Mouse (Mus musculus): ENCODE data around the gene Cacna2d2.

The Cacna2d2 gene

GRCm38 (mm10) chr9:107400666-107401285 is 1.4 kb downstream of the Cacna2d2 start:
- in situ Hi-C loops (cut with MseI, MboI), result no loop called here

- in situ Hi-C loops (cut with MseI, MboI), result no loop called here
Observed at GRCm38 (mm10) chr9:107403116-107403515, 3.7 kb downstream of the Cacna2d2 start.

GRCm38 (mm10) chr9:107409449-107409848 is 10.0 kb downstream of the Cacna2d2 start:
- in situ Hi-C loops (cut with MseI, MboI), result no loop called here

GRCm38 (mm10) chr9:107417106-107417505 is 17.7 kb downstream of the Cacna2d2 start:
- in situ Hi-C loops (cut with MseI, MboI), result no loop called here

- in situ Hi-C loops (cut with MseI, MboI), result no loop called here
Observed at GRCm38 (mm10) chr9:107419491-107420244, 20.3 kb downstream of the Cacna2d2 start.

- in situ Hi-C loops (cut with MseI, MboI), result no loop called here
Observed at GRCm38 (mm10) chr9:107420898-107421297, 21.5 kb downstream of the Cacna2d2 start.

- in situ Hi-C loops (cut with MseI, MboI), result no loop called here
Observed at GRCm38 (mm10) chr9:107422878-107423277, 23.5 kb downstream of the Cacna2d2 start.

- in situ Hi-C loops (cut with MseI, MboI), result no loop called here
Observed at GRCm38 (mm10) chr9:107424485-107425175, 25.2 kb downstream of the Cacna2d2 start.

- in situ Hi-C loops (cut with MseI, MboI), result no loop called here
Observed at GRCm38 (mm10) chr9:107427876-107428275, 28.5 kb downstream of the Cacna2d2 start.

GRCm38 (mm10) chr9:107428451-107429186 is 29.2 kb downstream of the Cacna2d2 start:
- in situ Hi-C loops (cut with MseI, MboI), result no loop called here

GRCm38 (mm10) chr9:107430445-107430844 is 31.0 kb downstream of the Cacna2d2 start:
- in situ Hi-C loops (cut with MseI, MboI), result no loop called here

- in situ Hi-C loops (cut with MseI, MboI), result no loop called here
Observed at GRCm38 (mm10) chr9:107432546-107432945, 33.1 kb downstream of the Cacna2d2 start.

GRCm38 (mm10) chr9:107434851-107435250 is 35.4 kb downstream of the Cacna2d2 start:
- in situ Hi-C loops (cut with MseI, MboI), result no loop called here

- in situ Hi-C loops (cut with MseI, MboI), result no loop called here
Observed at GRCm38 (mm10) chr9:107435285-107435684, 35.9 kb downstream of the Cacna2d2 start.

GRCm38 (mm10) chr9:107442891-107443290 is 43.5 kb downstream of the Cacna2d2 start:
- in situ Hi-C loops (cut with MseI, MboI), result no loop called here

GRCm38 (mm10) chr9:107443324-107443723 is 43.9 kb downstream of the Cacna2d2 start:
- in situ Hi-C loops (cut with MseI, MboI), result no loop called here

- in situ Hi-C loops (cut with MseI, MboI), result no loop called here
Observed at GRCm38 (mm10) chr9:107445011-107445471, 45.6 kb downstream of the Cacna2d2 start.

GRCm38 (mm10) chr9:107448805-107449517 is 49.5 kb downstream of the Cacna2d2 start:
- in situ Hi-C loops (cut with MseI, MboI), result no loop called here

- in situ Hi-C loops (cut with MseI, MboI), result no loop called here
Observed at GRCm38 (mm10) chr9:107451400-107451799, 52.0 kb downstream of the Cacna2d2 start.

- in situ Hi-C loops (cut with MseI, MboI), result no loop called here
Observed at GRCm38 (mm10) chr9:107451891-107452521, 52.6 kb downstream of the Cacna2d2 start.

GRCm38 (mm10) chr9:107452552-107452951 is 53.1 kb downstream of the Cacna2d2 start:
- in situ Hi-C loops (cut with MseI, MboI), result no loop called here

Data from mouse trophoblast stem cell (cell line).